Mouse (Mus musculus) cortical plate, adult 2 months (tissue): Measurements from ENCODE around the gene Ndrg3.

Experiments
- CTCF ChIP-seq: fragments of 200-500 bp; IDR thresholded peaks from 2 replicates; pipeline ENCODE4 v1.5.1; 2011; ENCODE audit warnings: mild to moderate bottlenecking, control low read depth, low read length; ENCODE audit not compliant: insufficient read depth; ENCODE audit errors: extremely low read depth
- POLR2A ChIP-seq: fragments of 200-500 bp; IDR thresholded peaks from 2 replicates; pipeline ENCODE4 v1.6.1; 2011; ENCODE audit warnings: mild to moderate bottlenecking, low read length, control low read depth; ENCODE audit not compliant: insufficient read depth; ENCODE audit errors: extremely low read depth

DNA sequence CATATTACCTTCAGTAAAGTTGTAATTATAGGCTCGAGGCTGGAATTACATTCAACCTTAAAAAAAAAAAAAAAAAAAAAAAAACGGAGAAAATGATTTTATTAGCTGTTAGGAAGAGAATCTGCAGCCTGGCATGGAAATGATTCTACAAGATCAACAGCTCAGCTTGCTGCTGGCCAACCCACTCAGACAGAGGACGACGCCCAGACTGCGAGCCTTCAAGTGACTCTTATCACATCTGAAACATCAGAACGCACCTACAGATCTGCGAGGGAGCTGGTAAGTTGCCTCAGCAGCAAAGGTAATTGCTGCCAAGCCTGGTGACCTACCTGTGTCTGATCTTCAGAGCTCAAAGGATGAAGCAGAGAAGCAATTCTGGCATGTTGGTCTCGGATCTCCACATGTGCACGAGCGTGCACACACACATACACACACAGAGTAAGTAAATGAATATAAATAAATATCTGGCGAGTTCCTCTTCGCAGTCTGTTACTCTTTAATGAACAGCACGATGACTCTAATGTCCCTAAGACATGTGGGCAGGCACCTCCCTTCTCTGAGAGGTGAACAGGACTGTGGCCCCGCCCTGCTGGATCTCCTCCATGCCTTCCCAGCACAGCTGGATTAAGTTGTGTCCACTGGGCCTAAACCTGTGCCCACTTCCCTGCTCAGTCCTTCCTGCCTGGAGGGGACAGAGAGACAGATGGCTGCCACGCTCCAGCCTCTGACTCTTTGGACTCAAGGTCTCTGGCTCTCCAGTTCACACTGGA, 97.2 kb downstream of the Ndrg3 start:
- TF ChIP-seq POLR2A: no peak
- TF ChIP-seq CTCF: no peak
